Mouse (Mus musculus) ES-E14 (cell line): ENCODE measurements around the gene Tbxa2r. TPM values are rescaled to one million over a fixed set of nuclear protein-coding genes. Genes with fewer than 3 reads are reported as not detected.

Source experiments
- DNase-seq: peaks from one replicate; pipeline ENCODE4 v3.0.0-alpha.2; 2013; ENCODE audit warnings: low read depth, low spot score
- H3K27ac ChIP-seq: 2 replicates; pipeline ENCODE4 v1.5.1; 2012; ENCODE audit warnings: low read depth, mild to moderate bottlenecking, low read length, moderate library complexity, mixed read lengths; ENCODE audit not compliant: poor library complexity, insufficient read depth, severe bottlenecking
- H3K36me3 ChIP-seq: 2 replicates; pipeline ENCODE4 v1.6.1; 2012; ENCODE audit warnings: mild to moderate bottlenecking, low read length, moderate library complexity, mixed read lengths; ENCODE audit not compliant: control insufficient read depth, poor library complexity, insufficient read depth, severe bottlenecking
- H3K4me1 ChIP-seq, 2 experiments: fragments of 150-350 bp in 1 of 2; sonication (generic) in 1 of 2; 2 replicates each; pipeline ENCODE4 v1.6.1; 2012; ENCODE audit warnings: low read length in 2 of 2, mild to moderate bottlenecking in 1 of 2, mixed read lengths in 1 of 2; ENCODE audit not compliant: control insufficient read depth in 2 of 2, insufficient read depth in 2 of 2, poor library complexity in 1 of 2
- H3K4me3 ChIP-seq, 2 experiments: fragments of 150-350 bp in 1 of 2; sonication (generic) in 1 of 2; 2 replicates each; pipeline ENCODE4 v1.5.1; 2012; ENCODE audit warnings: low read length in 2 of 2, low read depth in 1 of 2, mild to moderate bottlenecking in 1 of 2, mixed read lengths in 1 of 2; ENCODE audit not compliant: insufficient read depth in 1 of 2, poor library complexity in 1 of 2, severe bottlenecking in 1 of 2
- H3K9ac ChIP-seq: 2 replicates; pipeline ENCODE4 v1.6.1; 2012; ENCODE audit warnings: low read depth, mild to moderate bottlenecking, low read length, mixed read lengths; ENCODE audit not compliant: poor library complexity, insufficient read depth, severe bottlenecking
- H3K9me3 ChIP-seq: fragments of 150-350 bp; sonication (generic); 2 replicates; pipeline ENCODE4 v1.6.1; 2012; ENCODE audit warnings: low read depth, mild to moderate bottlenecking, low read length; ENCODE audit not compliant: control insufficient read depth, insufficient read depth
- CHD2 ChIP-seq: IDR thresholded peaks from 2 replicates; pipeline ENCODE4 v1.6.1; 2014; ENCODE audit warnings: mild to moderate bottlenecking, low read depth, low read length, inconsistent platforms
- HCFC1 ChIP-seq: IDR thresholded peaks from 2 replicates; pipeline ENCODE4 v1.6.1; 2012; ENCODE audit warnings: low read length, inconsistent platforms, borderline replicate concordance; ENCODE audit not compliant: insufficient read depth
- MAFK ChIP-seq: IDR thresholded peaks from 2 replicates; pipeline ENCODE4 v1.6.1; 2014; ENCODE audit warnings: mild to moderate bottlenecking, low read depth, low read length, inconsistent platforms; ENCODE audit not compliant: insufficient read depth
- ZC3H11A ChIP-seq: IDR thresholded peaks from 2 replicates; pipeline ENCODE4 v1.6.1; 2012; ENCODE audit warnings: low read depth, mild to moderate bottlenecking, inconsistent platforms, low read length, borderline replicate concordance
- ZNF384 ChIP-seq: IDR thresholded peaks from 2 replicates; pipeline ENCODE4 v1.6.1; 2012; ENCODE audit warnings: low read depth, low read length, inconsistent platforms
- in situ Hi-C, 2 experiments: fragments of 600-800 bp; cut with MboI; formaldehyde crosslinking; loops; one replicate each; pipeline ENCODE4 v1.15.1; 2025; ENCODE audit warnings: low sequenced_read_pairs in 2 of 2, inconsistent platforms in 1 of 2; ENCODE audit not compliant: unreplicated experiment in 2 of 2
- total RNA-seq: library from RNA; depleted of rRNA; stranded (reverse); fragments of 300-350 nt; gene quantifications from 2 replicates; pipeline ENCODE4 v1.2.3, GENCODE M21; 2012

Gene Tbxa2r
- total RNA-seq, 1 experiment, result 2.3 TPM

DNA sequence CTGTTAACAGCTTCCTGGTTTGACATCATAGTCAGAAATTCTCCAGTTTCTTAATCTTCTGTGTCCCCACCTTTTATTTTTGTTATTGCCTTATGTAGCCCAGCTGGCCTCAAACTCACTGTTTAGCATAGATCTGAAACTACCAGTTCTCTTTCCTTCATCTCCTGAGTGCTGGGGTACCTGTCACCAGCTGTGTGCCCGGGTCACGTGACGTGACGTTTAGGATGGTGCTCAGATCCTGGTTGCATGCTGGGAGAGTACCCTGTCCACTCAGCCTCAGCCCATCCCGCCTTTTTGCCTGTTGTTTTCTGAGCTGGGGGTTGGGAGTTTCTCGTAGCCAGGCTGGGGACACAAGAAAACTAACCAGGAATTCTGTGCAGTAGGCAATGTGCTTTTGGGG lies 31.3 kb upstream of the Tbxa2r start:
- H3K27ac ChIP-seq, result no peak overlapping the region
- H3K4me1 ChIP-seq, result peaks cover 0 to 21% of the 10 kb centered on the region in 2 experiments; a peak in 2 of 4 replicates
- H3K9me3 ChIP-seq, result no peaks in the 10 kb centered on the region
- no peak overlapping the region for H3K4me3 ChIP-seq
- DNase-seq, result no peak
- H3K36me3 ChIP-seq, result peaks cover 5% of the 10 kb centered on the region; the same call in 1 of the 2 replicates
- H3K9ac ChIP-seq, result no peak overlapping the region
- TF ChIP-seq ZNF384, result no peak
- no peak for TF ChIP-seq HCFC1
- TF ChIP-seq CHD2, result no peak
- TF ChIP-seq MAFK, result no peak
- TF ChIP-seq ZC3H11A, result no peak
- in situ Hi-C loops, result no loop called here

DNA sequence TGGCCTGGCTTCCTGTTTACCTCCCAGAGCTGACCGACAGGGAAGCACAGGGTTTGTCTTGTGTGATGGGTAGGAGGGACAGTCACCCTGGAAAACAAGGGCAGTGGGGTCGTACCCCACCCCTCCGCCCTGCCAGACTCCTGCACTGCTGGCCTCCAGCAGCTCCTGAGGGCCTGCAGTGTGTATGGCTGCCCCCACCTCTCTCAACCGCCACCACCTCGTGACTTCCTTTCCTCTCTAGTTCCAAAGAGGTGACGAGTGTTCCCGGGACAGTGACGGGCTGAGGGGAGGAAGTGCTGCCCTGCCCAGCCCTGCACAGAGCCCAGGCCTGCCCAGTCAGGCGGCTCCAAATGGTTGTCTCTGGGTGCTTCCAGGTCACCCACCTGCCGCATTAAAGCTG lies 30.7 kb upstream of the Tbxa2r start:
- no peak overlapping the region for H3K4me3 ChIP-seq
- H3K9me3 ChIP-seq, result no peaks in the 10 kb centered on the region
- TF ChIP-seq HCFC1 (no peak), ZC3H11A (no peak), ZNF384 (no peak), MAFK (no peak), CHD2 (no peak)
- H3K9ac ChIP-seq, result no peak overlapping the region
- H3K4me1 ChIP-seq, result peaks cover 0 to 21% of the 10 kb centered on the region in 2 experiments; a peak in 2 of 4 replicates
- in situ Hi-C loops, result no loop called here
- no peak for DNase-seq
- peaks cover 5% of the 10 kb centered on the region; the same call in 1 of the 2 replicates for H3K36me3 ChIP-seq
- no peak overlapping the region for H3K27ac ChIP-seq

GRCm38 (mm10) chr10:81298369-81299100 lies 30.0 kb upstream of the Tbxa2r start:
- no peak overlapping the region for H3K27ac ChIP-seq
- DNase-seq, result no peak
- in situ Hi-C loops, result no loop called here
- H3K4me3 ChIP-seq, result no peak overlapping the region
- H3K4me1 ChIP-seq, result peaks cover 0 to 27% of the 10 kb centered on the region in 2 experiments; a peak in 2 of 4 replicates
- no peak for TF ChIP-seq CHD2
- no peak for TF ChIP-seq ZC3H11A
- TF ChIP-seq MAFK, result no peak
- TF ChIP-seq ZNF384, result no peak
- TF ChIP-seq HCFC1, result no peak
- H3K9me3 ChIP-seq, result no peaks in the 10 kb centered on the region
- H3K36me3 ChIP-seq, result peaks cover 5% of the 10 kb centered on the region; the same call in 1 of the 2 replicates
- no peak overlapping the region for H3K9ac ChIP-seq

DNA sequence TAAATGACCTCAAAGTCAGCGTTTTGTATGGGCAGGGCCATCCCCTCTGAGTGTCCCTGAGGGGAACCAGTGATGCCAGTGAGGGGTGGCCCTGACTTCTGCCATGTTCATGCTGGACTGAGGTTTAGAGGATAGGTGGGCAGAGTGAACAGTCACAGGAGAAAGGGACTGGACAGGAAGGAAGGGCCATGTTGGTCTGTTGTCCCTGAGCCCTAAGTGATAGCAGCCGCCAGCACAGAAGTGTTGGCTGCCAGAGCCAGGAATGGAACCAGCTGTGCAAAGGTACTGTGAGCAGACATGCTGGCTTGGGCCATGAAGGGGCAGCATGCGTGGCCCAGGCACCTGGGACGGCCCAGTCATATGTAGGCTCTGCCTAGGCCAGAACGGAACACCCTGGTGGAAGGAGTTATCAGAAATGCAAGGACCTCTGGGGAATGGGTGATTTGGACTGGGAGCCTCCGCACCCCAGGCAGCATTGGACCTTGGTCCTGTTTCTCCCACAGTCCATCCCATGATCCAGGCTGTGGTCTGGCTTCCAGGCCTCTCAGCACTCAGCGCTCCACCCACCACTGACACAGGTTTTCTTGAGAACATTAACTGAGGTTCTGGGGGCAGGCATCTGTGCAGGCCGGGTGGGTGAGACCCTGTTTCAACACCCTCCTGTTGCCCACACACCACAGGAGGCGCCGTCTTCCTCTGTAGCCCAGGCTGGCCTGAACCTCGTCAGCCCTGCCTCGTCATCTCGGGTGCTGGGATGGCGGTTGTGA lies 28.8 kb upstream of the Tbxa2r start:
- no peak overlapping the region for H3K9ac ChIP-seq
- H3K4me1 ChIP-seq, result peaks cover 0 to 19% of the 10 kb centered on the region in 2 experiments; a peak in 1 of 4 replicates
- no peaks in the 10 kb centered on the region for H3K9me3 ChIP-seq
- in situ Hi-C loops, result no loop called here
- TF ChIP-seq HCFC1 (no peak), ZC3H11A (no peak), MAFK (no peak), CHD2 (no peak), ZNF384 (no peak)
- H3K27ac ChIP-seq, result no peak overlapping the region
- DNase-seq, result no peak
- no peak overlapping the region for H3K4me3 ChIP-seq
- H3K36me3 ChIP-seq, result peaks cover 5% of the 10 kb centered on the region; the same call in 1 of the 2 replicates
